Mouse (Mus musculus): ENCODE data around the gene Ralgds.
"Not testable (repeated sequence)": the region's sequence is repeated elsewhere in the genome, so short reads cannot be mapped to it uniquely, and the experiment has no call there.

The Ralgds gene

GRCm38 (mm10) chr2:28505795-28506194, 7.1 kb upstream of the Ralgds start, which contains the start of gene Gm10134:
Gm10134 (plus strand) TSS chr2:28506095.
- no peak for DNase-seq (ENCODE audit: low read depth, low spot score)

- DNase-seq (ENCODE audit: low read depth, low spot score), result no peak
These were observed 6.6 kb upstream of the Ralgds start for GRCm38 (mm10) chr2:28506291-28506690.

- not testable (repeated sequence) for DNase-seq (ENCODE audit: low read depth, low spot score)
These were observed 1.3 kb upstream of the Ralgds start for GRCm38 (mm10) chr2:28511600-28511999.

- DNase-seq (ENCODE audit: low read depth, low spot score), result no peak
These were observed 776 bp downstream of the Ralgds start for GRCm38 (mm10) chr2:28513431-28514370.

- DNase-seq (ENCODE audit: low read depth, low spot score), result no peak
These were observed 1.6 kb downstream of the Ralgds start for GRCm38 (mm10) chr2:28514489-28514888.

GRCm38 (mm10) chr2:28517206-28517909, 4.4 kb downstream of the Ralgds start:
- DNase-seq (ENCODE audit: low read depth, low spot score), result peak; percentile 79

GRCm38 (mm10) chr2:28518231-28518630, 5.3 kb downstream of the Ralgds start:
- DNase-seq (ENCODE audit: low read depth, low spot score), result no peak

GRCm38 (mm10) chr2:28520581-28520980, 7.7 kb downstream of the Ralgds start:
- no peak for DNase-seq (ENCODE audit: low read depth, low spot score)

GRCm38 (mm10) chr2:28521571-28522151, 8.7 kb downstream of the Ralgds start:
- DNase-seq (ENCODE audit: low read depth, low spot score), result no peak

- DNase-seq (ENCODE audit: low read depth, low spot score), result no peak
These were observed 9.2 kb downstream of the Ralgds start for GRCm38 (mm10) chr2:28522166-28522565.

- peak; percentile 82 for DNase-seq (ENCODE audit: low read depth, low spot score)
These were observed 10.8 kb downstream of the Ralgds start for GRCm38 (mm10) chr2:28523643-28524117.

- DNase-seq (ENCODE audit: low read depth, low spot score), result no peak
These were observed 11.5 kb downstream of the Ralgds start for GRCm38 (mm10) chr2:28524406-28524805.

GRCm38 (mm10) chr2:28525219-28525942, 12.5 kb downstream of the Ralgds start:
- no peak for DNase-seq (ENCODE audit: low read depth, low spot score)

GRCm38 (mm10) chr2:28525943-28526876, 13.3 kb downstream of the Ralgds start:
- no peak for DNase-seq (ENCODE audit: low read depth, low spot score)

- DNase-seq (ENCODE audit: low read depth, low spot score), result no peak
These were observed 14.8 kb downstream of the Ralgds start for GRCm38 (mm10) chr2:28527436-28528353.

- DNase-seq (ENCODE audit: low read depth, low spot score), result no peak
These were observed 15.4 kb downstream of the Ralgds start for GRCm38 (mm10) chr2:28528354-28528730.

- no peak for DNase-seq (ENCODE audit: low read depth, low spot score)
These were observed 16.9 kb downstream of the Ralgds start for GRCm38 (mm10) chr2:28529856-28530255.

GRCm38 (mm10) chr2:28530311-28530710, 17.4 kb downstream of the Ralgds start:
- DNase-seq (ENCODE audit: low read depth, low spot score), result no peak

Data from retina, postnatal 7 days (tissue).